ENCODE assay signal across 12 mouse cellular contexts in the genomic region with DNA sequence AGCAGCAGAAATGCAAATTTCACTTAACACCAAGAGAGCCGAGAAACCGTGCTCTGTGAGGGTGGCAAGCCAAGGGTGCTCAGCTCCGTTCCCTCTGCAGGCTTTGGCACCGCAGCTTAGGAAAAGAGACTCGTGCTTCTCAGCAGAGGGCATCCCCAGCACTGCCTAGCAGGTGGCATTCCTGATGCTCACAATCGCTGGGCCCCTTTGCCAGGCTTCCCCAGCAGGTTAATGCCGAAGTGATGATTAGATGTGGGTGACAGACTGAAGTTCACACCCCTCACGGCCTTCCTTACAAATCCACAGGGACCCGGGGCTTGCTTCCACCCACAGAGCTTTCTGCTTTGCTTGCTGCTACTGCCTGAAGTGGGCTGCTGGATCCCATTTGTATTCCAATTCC.
DNase-seq lines count a peak whose midpoint lies in the region; ATAC-seq and TF ChIP-seq lines count a peak whose summit lies in the region.
"Had no signal": no experiment of that assay in that cellular context is flagged by ENCODE, and none has a peak within 500 bp of the region (broad histone marks: within the 10 kb centered on the region; RNA-seq: fewer than 3 reads in every experiment).

No protein-coding gene starts in this region.

- no peak overlapping the region for H3K4me2 ChIP-seq in neural tube, embryonic 15.5 days
- H3K4me2 ChIP-seq in lung, postnatal 0 days (replicated peaks; ENCODE audit: low read depth, low read length), result no peak overlapping the region
- H3K4me2 ChIP-seq: liver, embryonic 13.5 days had no signal

- WGBS in neural tube, embryonic 15.5 days, result 40% methylated on average over 9 of the region's 9 CpGs
- 36% methylated on average over 9 of the region's 9 CpGs for WGBS in lung, postnatal 0 days

- H3K36me3 ChIP-seq in neural tube, embryonic 15.5 days, result no peaks in the 10 kb centered on the region
- H3K36me3 ChIP-seq in lung, postnatal 0 days (ENCODE audit: insufficient read depth, low read length), result no peaks in the 10 kb centered on the region
- H3K36me3 ChIP-seq: liver, embryonic 13.5 days had no signal

- no peak for TF ChIP-seq CTCF in lung, postnatal 0 days (IDR thresholded peaks at IDR 0.05)

- no peak overlapping the region for H3K9ac ChIP-seq in neural tube, embryonic 15.5 days (replicated peaks)
- no peak overlapping the region for H3K9ac ChIP-seq in lung, postnatal 0 days (replicated peaks; ENCODE audit: low read depth)
- H3K9ac ChIP-seq: liver, embryonic 13.5 days had no signal

- peaks cover 13% of the 10 kb centered on the region for H3K4me1 ChIP-seq in neural tube, embryonic 15.5 days
- no peaks in the 10 kb centered on the region for H3K4me1 ChIP-seq in lung, postnatal 0 days (ENCODE audit: insufficient read depth, low read depth, low read length)
- H3K4me1 ChIP-seq: liver, embryonic 13.5 days had no signal

- no peaks in the 10 kb centered on the region for H3K27me3 ChIP-seq in neural tube, embryonic 15.5 days (replicated peaks)
- no peaks in the 10 kb centered on the region for H3K27me3 ChIP-seq in lung, postnatal 0 days (replicated peaks; ENCODE audit: insufficient read depth, low read length)
- H3K27me3 ChIP-seq: liver, embryonic 13.5 days had no signal

- peak; percentile 26 for DNase-seq in cerebellum, adult 8-10 months
- no peak for DNase-seq in cerebellum, adult 11-12 months
- no peak for DNase-seq in neural tube, embryonic 10.5 days (ENCODE audit: extremely low spot score, low spot score)
- peak; percentile 45 for DNase-seq in left cerebral cortex, adult 11 months (ENCODE audit: low spot score)
- peak; percentile 61 for DNase-seq in telencephalon, adult 2 months (ENCODE audit: low read depth, low spot score)
- no peak for DNase-seq in lung, postnatal 0 days (ENCODE audit: low spot score)
- DNase-seq in adrenal gland, adult (ENCODE audit: inconsistent age in 2 of 2, low spot score in 1 of 2), result no peak
- DNase-seq: adrenal gland, adult 8-10 months; gastrocnemius, adult 2 months; kidney, postnatal 36 days; liver, embryonic 13.5 days had no signal

- H3K9me3 ChIP-seq in neural tube, embryonic 15.5 days (replicated peaks), result no peaks in the 10 kb centered on the region
- no peaks in the 10 kb centered on the region for H3K9me3 ChIP-seq in lung, postnatal 0 days (ENCODE audit: low read length)
- H3K9me3 ChIP-seq: liver, embryonic 13.5 days had no signal

- H3K27ac ChIP-seq in neural tube, embryonic 15.5 days (replicated peaks), result peak overlapping the region; percentile 28; the same call in 1 of the 2 replicates
- no peak overlapping the region for H3K27ac ChIP-seq in lung, postnatal 0 days (ENCODE audit: low read length)
- H3K27ac ChIP-seq: liver, embryonic 13.5 days had no signal

- no peak for ATAC-seq in neural tube, embryonic 15.5 days (ENCODE audit: low FRiP score)
- no peak for ATAC-seq in lung, postnatal 0 days

- TF ChIP-seq EP300 in lung, postnatal 0 days (IDR thresholded peaks at IDR 0.05), result no peak

- H3K4me3 ChIP-seq in neural tube, embryonic 15.5 days (replicated peaks), result no peak overlapping the region
- H3K4me3 ChIP-seq in lung, postnatal 0 days (ENCODE audit: low read depth, low read length), result no peak overlapping the region
- H3K4me3 ChIP-seq: gastrocnemius, adult 2 months; liver, embryonic 13.5 days had no signal

Comparison
In these comparisons a context has a peak if more than half of its experiments do, and no peak if none do; other contexts are left out.
1. DNase-seq: peak in cerebellum, adult 8-10 months (single experiment), left cerebral cortex, adult 11 months (single experiment) and telencephalon, adult 2 months (single experiment); none in cerebellum, adult 11-12 months (single experiment), neural tube, embryonic 10.5 days (single experiment), lung, postnatal 0 days (single experiment) and adrenal gland, adult (0 of 2).